Mouse (Mus musculus) liver, embryonic 15.5 days (tissue): ENCODE measurements around the gene Bbs9. TPM values are rescaled to one million over a fixed set of nuclear protein-coding genes. Genes with fewer than 3 reads are reported as not detected.

Experiments used
- ATAC-seq: fragments of 200-750 bp; cut with Nextera tagmentation; 2 replicates; pipeline ENCODE4 v1.8.0; 2017; ENCODE audit warnings: moderate number of reproducible peaks, mild to moderate bottlenecking, moderate library complexity; ENCODE audit not compliant: insufficient read depth
- H3K27ac ChIP-seq: fragments of 300-500 bp; sonication (generic); replicated peaks from 2 replicates; pipeline ENCODE4 v1.5.1; 2015; ENCODE audit warnings: mild to moderate bottlenecking, inconsistent platforms
- H3K27me3 ChIP-seq: fragments of 300-500 bp; sonication (generic); 2 replicates; pipeline ENCODE4 v1.6.1; 2015; ENCODE audit warnings: mild to moderate bottlenecking, inconsistent platforms
- H3K36me3 ChIP-seq: fragments of 300-500 bp; sonication (generic); replicated peaks from 2 replicates; pipeline ENCODE4 v1.6.1; 2015; ENCODE audit warnings: moderate library complexity, mild to moderate bottlenecking, inconsistent platforms
- H3K4me1 ChIP-seq: fragments of 300-500 bp; sonication (generic); replicated peaks from 2 replicates; pipeline ENCODE4 v1.6.1; 2015; ENCODE audit warnings: inconsistent platforms
- H3K4me2 ChIP-seq: fragments of 300-500 bp; sonication (generic); 2 replicates; pipeline ENCODE4 v1.6.1; 2015; ENCODE audit warnings: moderate library complexity, mild to moderate bottlenecking, inconsistent platforms
- H3K4me3 ChIP-seq: fragments of 300-500 bp; sonication (generic); replicated peaks from 2 replicates; pipeline ENCODE4 v1.5.1; 2015; ENCODE audit warnings: mild to moderate bottlenecking, inconsistent platforms
- H3K9ac ChIP-seq: fragments of 300-500 bp; sonication (generic); 2 replicates; pipeline ENCODE4 v1.6.1; 2015; ENCODE audit warnings: moderate library complexity, mild to moderate bottlenecking, inconsistent platforms
- H3K9me3 ChIP-seq: fragments of 300-500 bp; sonication (generic); replicated peaks from 2 replicates; pipeline ENCODE4 v1.6.1; 2016; ENCODE audit warnings: inconsistent platforms
- WGBS: fragments of 180-500 bp; shearing (Covaris S2); methylation state at CpG from one replicate; pipeline ENCODE4 v1.1.7; 2015; ENCODE audit warnings: mixed read lengths; ENCODE audit not compliant: insufficient replicate concordance; 5-methylcytosine and 5-hydroxymethylcytosine counted together
- polyA plus RNA-seq: library from polyadenylated mRNA; unstranded; fragments of >200 nt; fragmentation: Nextera tagmentation; extraction: Ambion mirVana; gene quantifications from 2 replicates; pipeline ENCODE4 v1.2.1, GENCODE M21; 2015

Bbs9 gene
- polyA plus RNA-seq, 1 experiment from 2014 or later: 2.3 TPM

- 2% methylated on average over 41 of the region's 43 CpGs for WGBS
- H3K9ac ChIP-seq: peak overlapping the region; percentile 83
These were observed 7.2 kb upstream of the Bbs9 start for GRCm38 (mm10) chr9:22468170-22468898.

GRCm38 (mm10) chr9:22468899-22469259 lies 6.6 kb upstream of the Bbs9 start:
- Histone ChIP-seq H3K27ac (peak overlapping the region; percentile 43; the same call in 1 of the 2 replicates), H3K9ac (no peak overlapping the region), H3K4me2 (peak overlapping the region; percentile 99; the same call in 1 of the 2 replicates), H3K4me1 (peaks cover 27% of the 10 kb centered on the region), H3K9me3 (no peaks in the 10 kb centered on the region), H3K4me3 (no peak overlapping the region; the same call in 1 of the 2 replicates), H3K36me3 (peaks cover 4% of the 10 kb centered on the region; the same call in 1 of the 2 replicates), H3K27me3 (no peaks in the 10 kb centered on the region)
- ATAC-seq: no peak
- 58% methylated on average over 8 of the region's 8 CpGs for WGBS

More at GRCm38 (mm10) chr9:22468170-22468898, 7.2 kb upstream of the Bbs9 start:
- H3K4me2 ChIP-seq: peak overlapping the region; percentile 99
- H3K4me3 ChIP-seq: peak overlapping the region; percentile 83
- peaks cover 4% of the 10 kb centered on the region; the same call in 1 of the 2 replicates for H3K36me3 ChIP-seq
- peak; percentile 89 for ATAC-seq
- H3K27me3 ChIP-seq: no peaks in the 10 kb centered on the region
- H3K9me3 ChIP-seq: no peaks in the 10 kb centered on the region
- H3K4me1 ChIP-seq: peaks cover 27% of the 10 kb centered on the region
- peak overlapping the region; percentile 79 for H3K27ac ChIP-seq

DNA sequence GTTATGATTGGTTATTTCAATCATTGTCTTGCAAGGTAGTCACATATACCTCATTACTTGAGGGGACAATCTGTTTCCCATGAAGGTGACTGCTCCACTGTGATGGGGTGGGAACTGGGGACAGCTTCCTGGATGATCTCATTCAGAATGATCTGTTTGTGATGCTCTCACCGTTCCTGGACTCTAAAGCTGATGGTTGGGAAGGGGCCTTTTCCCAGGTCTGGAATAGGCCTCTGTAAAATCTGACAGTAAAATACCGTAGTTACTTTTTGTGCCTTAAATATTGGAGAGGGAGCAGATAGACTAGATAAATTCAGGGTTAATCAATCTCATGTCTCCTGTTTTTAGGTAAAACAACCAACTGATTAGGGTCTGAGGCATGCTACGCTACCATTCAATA lies 5.9 kb upstream of the Bbs9 start, which contains the start of gene Rp9:
TSS of gene Rp9 (minus strand) at position 101 of the 400 bp plus-strand sequence.
- peaks cover 4% of the 10 kb centered on the region; the same call in 1 of the 2 replicates for H3K36me3 ChIP-seq
- peak within 1 kb of the TSS; percentile 99 for H3K4me2 ChIP-seq
- H3K27ac ChIP-seq: peak within 1 kb of the TSS; percentile 43; the same call in 1 of the 2 replicates
- peaks cover 27% of the 10 kb centered on the region for H3K4me1 ChIP-seq
- no peak for ATAC-seq
- H3K27me3 ChIP-seq: no peaks in the 10 kb centered on the region
- H3K9me3 ChIP-seq: no peaks in the 10 kb centered on the region
- no peak within 1 kb of the TSS for H3K9ac ChIP-seq
- 78% methylated on average over 3 of the region's 3 CpGs for WGBS
- H3K4me3 ChIP-seq: peak within 1 kb of the TSS; percentile 83

DNA sequence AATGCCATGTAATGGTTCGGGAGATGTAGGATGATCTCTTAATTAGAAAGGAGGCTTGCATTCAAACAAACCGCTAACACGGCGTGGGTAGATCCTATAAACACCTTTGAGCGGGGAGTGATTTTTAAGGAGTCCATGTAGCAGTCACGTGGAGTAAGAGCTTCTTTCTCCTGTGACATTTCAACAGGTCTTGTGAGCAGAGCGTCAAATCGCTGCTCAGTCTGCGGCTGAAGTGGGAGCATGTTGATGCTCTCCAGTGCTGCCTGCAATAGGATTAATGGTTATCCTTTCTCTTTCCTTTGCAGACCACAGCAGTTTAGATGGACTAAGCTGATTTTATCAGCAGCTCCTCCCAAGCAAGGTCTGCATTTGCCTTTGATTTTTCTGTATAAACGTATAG lies 750 bp downstream of the Bbs9 start:
- peak overlapping the region; percentile 87 for H3K4me2 ChIP-seq
- H3K4me1 ChIP-seq: peaks cover 20% of the 10 kb centered on the region
- peak overlapping the region; percentile 61 for H3K4me3 ChIP-seq
- H3K36me3 ChIP-seq: no peaks in the 10 kb centered on the region
- no peaks in the 10 kb centered on the region for H3K27me3 ChIP-seq
- no peaks in the 10 kb centered on the region for H3K9me3 ChIP-seq
- ATAC-seq: no peak
- H3K9ac ChIP-seq: peak overlapping the region; percentile 46
- WGBS: 4% methylated on average over 10 of the region's 10 CpGs
- peak overlapping the region; percentile 63 for H3K27ac ChIP-seq

DNA sequence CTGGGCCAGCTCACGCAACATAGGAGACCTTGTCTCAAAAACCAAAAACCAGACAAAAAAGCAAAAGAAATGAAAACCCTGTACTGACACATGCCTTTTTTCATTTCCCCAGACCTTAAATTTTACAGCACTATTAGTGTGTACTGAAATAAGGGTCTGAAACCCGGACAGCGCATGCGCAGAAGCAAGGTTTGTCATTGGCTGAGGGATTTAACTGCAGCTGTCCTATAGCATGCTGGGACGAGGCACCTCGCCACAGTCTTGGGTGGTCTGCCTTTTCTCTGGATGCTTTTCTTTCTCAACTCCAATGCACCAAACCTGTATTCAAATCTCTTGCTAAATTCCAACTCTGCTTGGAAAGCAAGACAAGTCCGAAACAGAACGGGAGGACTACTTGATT lies 3.4 kb downstream of the Bbs9 start:
- WGBS: 91% methylated on average over 8 of the region's 8 CpGs
- Histone ChIP-seq H3K9me3 (no peaks in the 10 kb centered on the region), H3K4me2 (no peak overlapping the region), H3K9ac (no peak overlapping the region), H3K27ac (no peak overlapping the region), H3K36me3 (no peaks in the 10 kb centered on the region), H3K4me3 (no peak overlapping the region), H3K4me1 (peaks cover 17% of the 10 kb centered on the region), H3K27me3 (no peaks in the 10 kb centered on the region)
- ATAC-seq: no peak

GRCm38 (mm10) chr9:22483866-22484561 lies 8.5 kb downstream of the Bbs9 start:
- Histone ChIP-seq H3K4me3 (no peak overlapping the region), H3K4me2 (no peak overlapping the region), H3K27ac (no peak overlapping the region), H3K9me3 (no peaks in the 10 kb centered on the region), H3K36me3 (no peaks in the 10 kb centered on the region), H3K4me1 (no peaks in the 10 kb centered on the region), H3K9ac (no peak overlapping the region), H3K27me3 (no peaks in the 10 kb centered on the region)
- no peak for ATAC-seq
- WGBS: 80% methylated on average over 8 of the region's 8 CpGs

GRCm38 (mm10) chr9:22484562-22485308 lies 9.2 kb downstream of the Bbs9 start:
- no peaks in the 10 kb centered on the region for H3K9me3 ChIP-seq
- no peaks in the 10 kb centered on the region for H3K36me3 ChIP-seq
- H3K9ac ChIP-seq: no peak overlapping the region
- 58% methylated on average over 12 of the region's 12 CpGs for WGBS
- no peak for ATAC-seq
- no peaks in the 10 kb centered on the region for H3K4me1 ChIP-seq
- no peak overlapping the region for H3K4me2 ChIP-seq
- no peak overlapping the region for H3K27ac ChIP-seq
- H3K27me3 ChIP-seq: no peaks in the 10 kb centered on the region
- H3K4me3 ChIP-seq: no peak overlapping the region

- H3K36me3 ChIP-seq: no peaks in the 10 kb centered on the region
- no peak overlapping the region for H3K4me2 ChIP-seq
- ATAC-seq: no peak
- no peaks in the 10 kb centered on the region for H3K27me3 ChIP-seq
- 66% methylated on average over 7 of the region's 7 CpGs for WGBS
- no peak overlapping the region for H3K4me3 ChIP-seq
- no peak overlapping the region for H3K9ac ChIP-seq
- H3K4me1 ChIP-seq: no peaks in the 10 kb centered on the region
- H3K9me3 ChIP-seq: no peaks in the 10 kb centered on the region
- H3K27ac ChIP-seq: no peak overlapping the region
These were observed 10.7 kb downstream of the Bbs9 start for GRCm38 (mm10) chr9:22486211-22486610.

GRCm38 (mm10) chr9:22488963-22489362 lies 13.4 kb downstream of the Bbs9 start:
- Histone ChIP-seq H3K4me2 (no peak overlapping the region), H3K27ac (no peak overlapping the region), H3K9ac (no peak overlapping the region), H3K27me3 (no peaks in the 10 kb centered on the region), H3K9me3 (no peaks in the 10 kb centered on the region), H3K4me3 (no peak overlapping the region), H3K36me3 (no peaks in the 10 kb centered on the region), H3K4me1 (no peaks in the 10 kb centered on the region)
- 67% methylated on average over 9 of the region's 9 CpGs for WGBS
- ATAC-seq: no peak

DNA sequence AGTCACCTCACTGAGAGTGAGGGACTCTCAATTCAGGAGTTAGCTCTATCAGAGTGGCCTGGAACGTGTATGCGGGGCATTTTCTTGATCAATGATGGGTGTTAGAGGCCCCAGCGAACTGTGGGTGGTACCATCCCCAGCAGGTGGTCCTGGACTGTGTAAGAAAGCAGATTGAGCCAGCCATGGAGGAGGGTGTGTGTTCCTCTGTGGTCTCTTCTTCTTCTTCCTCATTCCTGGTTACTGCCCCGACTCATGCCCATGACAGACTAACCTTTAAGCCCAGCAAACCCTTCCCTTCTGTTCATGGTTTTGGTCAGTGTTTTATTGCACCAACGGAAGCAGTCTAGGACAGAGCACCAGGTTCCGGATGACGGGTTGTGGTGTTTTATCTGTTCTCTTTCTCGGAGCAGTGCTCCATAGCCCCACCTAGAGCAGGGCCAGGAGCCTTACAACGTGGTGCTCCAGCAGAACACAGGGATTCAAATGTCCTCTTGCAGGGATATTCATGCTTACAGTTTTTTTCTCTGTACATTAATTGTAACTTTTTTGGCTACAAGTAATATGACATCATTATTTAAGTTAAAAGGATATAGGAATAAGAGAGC lies 18.8 kb downstream of the Bbs9 start:
- Histone ChIP-seq H3K36me3 (no peaks in the 10 kb centered on the region), H3K9me3 (0 out of 2 replicates have a peak, but pooled peaks cover 2% of the 10 kb centered on the region), H3K27me3 (no peaks in the 10 kb centered on the region), H3K27ac (no peak overlapping the region), H3K4me1 (no peaks in the 10 kb centered on the region), H3K4me3 (no peak overlapping the region), H3K4me2 (no peak overlapping the region), H3K9ac (no peak overlapping the region)
- 57% methylated on average over 9 of the region's 9 CpGs for WGBS
- no peak for ATAC-seq
